Mouse (Mus musculus) liver, postnatal 0 days (tissue): ENCODE measurements around the gene Wipf2. TPM values are rescaled to one million over a fixed set of nuclear protein-coding genes. Genes with fewer than 3 reads are reported as not detected.
A peak's percentile ranks its signal among the peaks of the same experiment; 100 is the strongest.
"Not testable (repeated sequence)": the region's sequence is repeated elsewhere in the genome, so short reads cannot be mapped to it uniquely, and the experiment has no call there.

Source experiments
- ATAC-seq: fragments of 200-750 bp; cut with Nextera tagmentation; 2 replicates; pipeline ENCODE4 v1.8.0; 2017; ENCODE audit warnings: mild to moderate bottlenecking, moderate library complexity
- DNase-seq: peaks from one replicate; pipeline ENCODE4 v3.0.0-alpha.2; 2016
- H3K27ac ChIP-seq: fragments of 300-500 bp; sonication (generic); 2 replicates; pipeline ENCODE4 v1.5.1; 2014; ENCODE audit warnings: antibody characterized with exemption, moderate library complexity, mild to moderate bottlenecking, low read depth
- H3K27me3 ChIP-seq: fragments of 300-500 bp; sonication (generic); 2 replicates; pipeline ENCODE4 v1.6.1; 2014; ENCODE audit warnings: low read length, control low read depth, mixed read lengths; ENCODE audit not compliant: insufficient read depth
- H3K36me3 ChIP-seq: fragments of 300-500 bp; sonication (generic); replicated peaks from 2 replicates; pipeline ENCODE4 v1.6.1; 2014; ENCODE audit warnings: mild to moderate bottlenecking, control low read depth, low read length, moderate library complexity, mixed read lengths; ENCODE audit not compliant: insufficient read depth
- H3K4me1 ChIP-seq: fragments of 300-500 bp; sonication (generic); 2 replicates; pipeline ENCODE4 v1.6.1; 2014; ENCODE audit warnings: antibody characterized with exemption, mild to moderate bottlenecking, control low read depth; ENCODE audit not compliant: insufficient read depth
- H3K4me2 ChIP-seq: fragments of 300-500 bp; sonication (generic); 2 replicates; pipeline ENCODE4 v1.6.1; 2014; ENCODE audit warnings: low read depth, mild to moderate bottlenecking, low read length, moderate library complexity, mixed read lengths
- H3K4me3 ChIP-seq: fragments of 300-500 bp; sonication (generic); 2 replicates; pipeline ENCODE4 v1.5.1; 2014; ENCODE audit warnings: low read depth, low read length
- H3K9ac ChIP-seq: fragments of 300-500 bp; sonication (generic); replicated peaks from 2 replicates; pipeline ENCODE4 v1.6.1; 2014; ENCODE audit warnings: mild to moderate bottlenecking, moderate library complexity
- H3K9me3 ChIP-seq: fragments of 300-500 bp; sonication (generic); 2 replicates; pipeline ENCODE4 v1.6.1; 2016; ENCODE audit warnings: mild to moderate bottlenecking, control low read depth, low read length, mixed read lengths
- CTCF ChIP-seq: sonication (generic); IDR thresholded peaks from 2 replicates; pipeline ENCODE4 v1.5.1; 2016; ENCODE audit warnings: antibody characterized with exemption, low read depth
- EP300 ChIP-seq: IDR thresholded peaks from 2 replicates; pipeline ENCODE4 v1.6.1; 2016; ENCODE audit warnings: antibody characterized with exemption, low read depth, mild to moderate bottlenecking
- WGBS: fragments of 180-500 bp; shearing (Covaris S2); extraction: QIAGEN DNeasy Blood & Tissue Kit; methylation state at CpG from one replicate; pipeline ENCODE4 v1.1.7; 2014; ENCODE audit not compliant: insufficient replicate concordance; 5-methylcytosine and 5-hydroxymethylcytosine counted together
- polyA plus RNA-seq: library from polyadenylated mRNA; unstranded; fragments of >200 nt; fragmentation: Nextera tagmentation; extraction: Ambion mirVana; gene quantifications from 2 replicates; pipeline ENCODE4 v1.2.1, GENCODE M21; 2015

The Wipf2 gene
- polyA plus RNA-seq, 1 experiment from 2014 or later: 1.2 TPM

DNA sequence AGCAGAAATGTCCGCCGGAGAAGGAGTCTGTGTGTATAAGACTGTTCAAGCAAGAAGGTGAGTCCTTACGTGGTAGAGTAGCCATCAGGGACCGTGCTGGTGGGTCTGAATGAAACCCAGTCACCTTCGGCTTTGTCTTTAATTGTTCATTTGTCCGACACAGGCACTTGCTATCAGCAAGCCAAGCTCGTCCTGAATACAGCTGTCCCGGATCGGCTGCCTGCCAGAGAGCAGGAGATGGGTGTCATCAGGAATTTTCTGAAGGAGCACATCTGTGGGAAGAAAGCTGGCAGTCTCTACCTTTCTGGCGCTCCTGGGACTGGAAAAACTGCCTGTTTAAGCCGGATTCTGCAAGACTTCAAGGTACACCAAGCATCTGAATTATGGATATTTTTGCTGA, 47.0 kb downstream of the Wipf2 start:
- WGBS: 92% methylated on average over 11 of the region's 11 CpGs
- peaks cover 37% of the 10 kb centered on the region for H3K36me3 ChIP-seq
- TF ChIP-seq CTCF: no peak
- no peak for TF ChIP-seq EP300
- H3K4me2 ChIP-seq: peak overlapping the region; percentile 92
- peak overlapping the region; percentile 68 for H3K4me3 ChIP-seq
- DNase-seq (no peak), ATAC-seq (no peak)
- H3K9me3 ChIP-seq: no peaks in the 10 kb centered on the region
- H3K27me3 ChIP-seq: no peaks in the 10 kb centered on the region
- no peak overlapping the region for H3K9ac ChIP-seq
- H3K4me1 ChIP-seq: peaks cover 29% of the 10 kb centered on the region
- no peak overlapping the region for H3K27ac ChIP-seq

DNA sequence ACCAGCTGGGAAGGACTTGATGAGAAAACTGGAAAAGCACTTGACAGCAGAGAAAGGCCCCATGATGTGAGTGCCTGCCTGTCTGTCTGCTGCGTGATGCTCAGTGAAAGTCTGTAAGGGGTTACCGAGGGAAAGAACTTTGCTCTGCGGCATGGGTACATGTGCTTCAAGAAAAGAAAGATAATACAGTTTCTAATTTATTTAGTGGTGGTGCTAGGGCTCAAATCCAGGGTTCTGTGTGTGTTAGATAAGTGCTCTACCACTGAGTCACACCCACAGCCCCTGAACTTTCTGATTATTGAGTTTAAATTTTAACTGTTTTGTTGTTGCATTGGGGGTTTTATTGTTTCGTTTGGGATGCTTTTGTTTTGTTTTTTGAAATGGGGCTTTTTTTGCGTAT, 48.1 kb downstream of the Wipf2 start:
- no peaks in the 10 kb centered on the region for H3K9me3 ChIP-seq
- H3K4me1 ChIP-seq: peaks cover 18% of the 10 kb centered on the region
- H3K27ac ChIP-seq: peak overlapping the region; percentile 77
- DNase-seq: peak; percentile 18
- 63% methylated on average over 5 of the region's 5 CpGs for WGBS
- peak overlapping the region; percentile 92 for H3K4me2 ChIP-seq
- TF ChIP-seq CTCF: no peak
- TF ChIP-seq EP300: peak; percentile 90
- peak; percentile 47 for ATAC-seq
- H3K4me3 ChIP-seq: peak overlapping the region; percentile 68; the same call in 1 of the 2 replicates
- H3K36me3 ChIP-seq: peaks cover 42% of the 10 kb centered on the region
- H3K27me3 ChIP-seq: no peaks in the 10 kb centered on the region
- H3K9ac ChIP-seq: no peak overlapping the region; the same call in 1 of the 2 replicates

DNA sequence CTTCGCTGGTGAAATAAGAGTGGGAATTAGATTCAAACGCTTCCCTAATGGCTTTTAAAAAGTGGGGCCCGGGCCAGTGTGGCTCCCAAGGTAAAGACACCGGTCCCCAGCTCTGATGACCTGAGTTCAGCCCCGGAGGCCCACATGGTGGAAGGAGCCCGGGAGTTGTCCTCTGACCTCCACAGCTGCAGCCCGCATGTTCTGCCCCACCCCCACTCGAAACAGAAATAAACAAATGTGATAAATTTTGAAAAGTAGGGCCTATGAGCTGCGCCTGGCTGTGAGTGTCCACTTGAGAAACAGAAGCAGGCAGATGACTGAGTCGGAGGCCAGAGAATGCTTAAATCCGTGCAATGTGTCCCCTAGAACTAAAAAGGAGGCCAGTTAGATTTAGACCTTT, 50.8 kb downstream of the Wipf2 start:
- Histone ChIP-seq H3K9ac (no peak overlapping the region), H3K36me3 (peaks cover 67% of the 10 kb centered on the region), H3K4me2 (no peak overlapping the region), H3K4me1 (peaks cover 7% of the 10 kb centered on the region), H3K27ac (no peak overlapping the region), H3K4me3 (no peak overlapping the region), H3K9me3 (no peaks in the 10 kb centered on the region), H3K27me3 (no peaks in the 10 kb centered on the region)
- no peak for TF ChIP-seq EP300
- TF ChIP-seq CTCF: no peak
- no peak for DNase-seq
- ATAC-seq: no peak
- 80% methylated on average over 11 of the region's 11 CpGs for WGBS

DNA sequence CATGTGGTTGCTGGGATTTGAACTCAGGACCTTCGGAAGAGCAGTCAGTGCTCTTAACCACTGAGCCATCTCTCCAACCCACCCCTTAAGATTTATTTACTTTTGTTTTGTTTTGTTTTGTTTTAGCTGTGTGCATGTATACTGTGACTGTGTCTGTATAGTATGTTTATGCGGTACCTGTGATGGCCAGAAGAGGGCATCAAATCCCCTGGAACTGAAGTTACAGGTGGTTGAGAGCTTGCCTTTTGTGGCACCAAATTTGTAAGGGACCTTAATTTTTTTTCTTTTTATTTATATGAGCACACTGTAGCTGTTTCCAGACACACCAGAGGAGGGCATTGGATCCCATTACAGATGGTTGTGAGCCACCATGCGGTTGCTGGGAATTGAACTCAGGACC, 52.9 kb downstream of the Wipf2 start:
- not testable (repeated sequence) for H3K4me1 ChIP-seq, H3K9ac ChIP-seq, H3K27me3 ChIP-seq, ATAC-seq, H3K4me3 ChIP-seq, H3K9me3 ChIP-seq, H3K4me2 ChIP-seq, H3K27ac ChIP-seq
- peak; percentile 66 for TF ChIP-seq CTCF
- peak; percentile 53 for DNase-seq
- H3K36me3 ChIP-seq: peaks cover 84% of the 10 kb centered on the region
- WGBS: 88% methylated on average over 3 of the region's 3 CpGs

DNA sequence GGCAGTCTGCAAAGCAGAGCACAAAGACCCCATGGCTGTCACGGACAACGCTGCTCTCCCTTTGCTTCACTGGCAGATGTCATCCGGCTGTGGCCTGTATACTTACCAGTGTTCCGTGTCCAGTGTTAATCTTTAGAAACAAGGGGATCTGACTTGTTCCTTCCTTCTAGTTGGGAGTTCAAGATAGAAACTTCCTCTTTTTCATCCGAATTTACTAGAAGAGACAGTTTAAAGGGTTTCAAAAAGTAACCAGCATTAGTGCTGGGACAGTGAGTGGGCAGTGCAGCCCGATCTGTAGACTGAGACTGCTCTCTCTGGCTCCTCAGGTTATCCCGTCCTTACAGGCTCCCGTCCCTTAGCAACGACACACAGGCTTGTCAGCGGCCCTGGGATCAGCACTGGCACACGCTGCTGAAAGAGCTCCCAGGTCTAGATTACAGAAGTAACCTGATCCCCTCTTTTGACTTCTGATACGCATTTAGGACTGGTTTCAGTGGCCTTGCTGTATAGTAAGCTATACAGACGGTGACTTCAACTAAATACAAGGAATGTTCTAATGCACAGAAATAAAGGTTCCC, 54.1 kb downstream of the Wipf2 start:
- peak; percentile 37 for ATAC-seq
- no peak for DNase-seq
- Histone ChIP-seq H3K36me3 (peaks cover 78% of the 10 kb centered on the region), H3K27me3 (no peaks in the 10 kb centered on the region), H3K9ac (no peak overlapping the region), H3K4me3 (no peak overlapping the region), H3K9me3 (no peaks in the 10 kb centered on the region), H3K4me2 (peak overlapping the region; percentile 48), H3K27ac (peak overlapping the region; percentile 79), H3K4me1 (peaks cover 9% of the 10 kb centered on the region)
- TF ChIP-seq CTCF: no peak
- no peak for TF ChIP-seq EP300
- WGBS: 44% methylated on average over 13 of the region's 13 CpGs

DNA sequence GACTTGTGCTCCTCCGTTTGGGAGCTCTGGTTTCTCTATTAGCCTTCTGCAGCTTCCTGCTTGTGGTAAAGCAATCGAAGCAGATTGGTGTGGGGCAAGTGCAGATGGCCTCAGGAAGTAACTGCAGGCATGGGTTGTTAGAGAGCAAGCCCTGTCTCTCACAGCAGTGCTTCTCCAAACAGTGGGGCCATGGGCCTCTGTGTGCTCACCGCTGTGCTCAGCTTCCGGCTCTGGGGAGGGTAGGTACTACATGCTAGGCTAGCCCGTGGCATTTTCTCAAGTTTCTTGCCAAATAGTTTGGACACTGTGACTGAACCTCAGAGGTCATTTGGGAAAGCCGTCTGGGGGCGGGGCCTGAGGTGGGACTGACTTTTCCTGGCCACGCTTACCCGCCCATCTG, 54.8 kb downstream of the Wipf2 start:
- peak overlapping the region; percentile 79 for H3K27ac ChIP-seq
- ATAC-seq: peak; percentile 58
- 30% methylated on average over 9 of the region's 9 CpGs for WGBS

More for the DNA sequence above, 54.8 kb downstream of the Wipf2 start:
- TF ChIP-seq EP300 (no peak), CTCF (no peak)
- Histone ChIP-seq H3K27me3 (no peaks in the 10 kb centered on the region), H3K4me1 (peaks cover 12% of the 10 kb centered on the region), H3K9ac (peak overlapping the region; percentile 11; the same call in 1 of the 2 replicates), H3K36me3 (peaks cover 74% of the 10 kb centered on the region), H3K4me3 (no peak overlapping the region), H3K9me3 (no peaks in the 10 kb centered on the region), H3K4me2 (peak overlapping the region; percentile 48)
- DNase-seq: peak; percentile 66
